Mouse (Mus musculus) MEL (cell line): ENCODE results near the gene 4930558C23Rik. TPM values are rescaled to one million over a fixed set of nuclear protein-coding genes. Genes with fewer than 3 reads are reported as not detected.
A peak's percentile ranks its signal among the peaks of the same experiment; 100 is the strongest.

ENCODE experiments used
- DNase-seq: peaks from one replicate; pipeline ENCODE4 v3.0.0; 2011; ENCODE audit warnings: low read depth, low spot score
- H3K27ac ChIP-seq: 2 replicates; pipeline ENCODE4 v1.5.1; 2012; ENCODE audit warnings: low read depth, mild to moderate bottlenecking, control low read depth, low read length, moderate library complexity; ENCODE audit not compliant: control insufficient read depth
- H3K27me3 ChIP-seq, 2 experiments: fragments of 150-350 bp in 1 of 2; sonication (generic) in 1 of 2; 2 replicates each; pipeline ENCODE4 v1.6.1; 2012; ENCODE audit warnings: low read length in 2 of 2, mild to moderate bottlenecking in 2 of 2, improper control_type of control experiment in 1 of 2, moderate library complexity in 1 of 2; ENCODE audit not compliant: insufficient read depth in 2 of 2, control insufficient read depth in 1 of 2
- H3K36me3 ChIP-seq, 2 experiments: 2 replicates each; pipeline ENCODE4 v1.6.1; 2012 to 2014; ENCODE audit warnings: low read length in 2 of 2, improper control_type of control experiment in 1 of 2, inconsistent platforms in 1 of 2, mild to moderate bottlenecking in 1 of 2; ENCODE audit not compliant: insufficient read depth in 2 of 2, control insufficient read depth in 1 of 2
- H3K4me1 ChIP-seq, 2 experiments: fragments of 150-350 bp in 1 of 2; sonication (generic) in 1 of 2; 2 replicates each; pipeline ENCODE4 v1.6.1; 2012; ENCODE audit warnings: low read length in 2 of 2, improper control_type of control experiment in 1 of 2, mild to moderate bottlenecking in 1 of 2; ENCODE audit not compliant: insufficient read depth in 2 of 2, control insufficient read depth in 1 of 2
- H3K4me3 ChIP-seq, 2 experiments: fragments of 150-350 bp in 1 of 2; sonication (generic) in 1 of 2; 2 replicates each; pipeline ENCODE4 v1.5.1; 2012; ENCODE audit warnings: low read depth in 2 of 2, low read length in 2 of 2, mild to moderate bottlenecking in 2 of 2, moderate library complexity in 2 of 2, control low read depth in 1 of 2, improper control_type of control experiment in 1 of 2; ENCODE audit not compliant: control insufficient read depth in 1 of 2, insufficient read depth in 1 of 2
- H3K79me2 ChIP-seq: 2 replicates; pipeline ENCODE4 v1.6.1; 2012; ENCODE audit warnings: mild to moderate bottlenecking, low read length, moderate library complexity; ENCODE audit not compliant: control insufficient read depth, poor library complexity, insufficient read depth
- H3K9ac ChIP-seq: 2 replicates; pipeline ENCODE4 v1.6.1; 2012; ENCODE audit warnings: low read depth, mild to moderate bottlenecking, control low read depth, low read length, moderate library complexity; ENCODE audit not compliant: control insufficient read depth, poor library complexity, severe bottlenecking
- H3K9me3 ChIP-seq: fragments of 150-350 bp; sonication (generic); replicated peaks from 2 replicates; pipeline ENCODE4 v1.6.1; 2012; ENCODE audit warnings: mild to moderate bottlenecking, low read length, improper control_type of control experiment, moderate library complexity; ENCODE audit not compliant: insufficient read depth
- BHLHE40 ChIP-seq: IDR thresholded peaks from 2 replicates; pipeline ENCODE4 v1.6.1; 2012; ENCODE audit warnings: low read depth, mild to moderate bottlenecking, inconsistent platforms, low read length, improper control_type of control experiment, borderline replicate concordance
- CHD1 ChIP-seq: IDR thresholded peaks from 2 replicates; pipeline ENCODE4 v1.6.1; 2012; ENCODE audit warnings: low read depth, mild to moderate bottlenecking, inconsistent platforms, low read length, improper control_type of control experiment
- CHD2 ChIP-seq: IDR thresholded peaks from 2 replicates; pipeline ENCODE4 v1.6.1; 2011; ENCODE audit warnings: low read length, improper control_type of control experiment
- CTCF ChIP-seq, 3 experiments: IDR thresholded peaks in 2 of 3; conservative IDR thresholded peaks in 1 of 3; 2 replicates each; pipeline ENCODE4 v1.5.1; 2011 to 2012; ENCODE audit warnings: low read length in 3 of 3, low read depth in 2 of 3, mild to moderate bottlenecking in 2 of 3, improper control_type of control experiment in 1 of 3, inconsistent platforms in 1 of 3, mixed read lengths in 1 of 3, moderate library complexity in 1 of 3; ENCODE audit not compliant: control insufficient read depth in 1 of 3, insufficient read depth in 1 of 3, poor library complexity in 1 of 3, severe bottlenecking in 1 of 3
- ELF1 ChIP-seq: IDR thresholded peaks from 2 replicates; pipeline ENCODE4 v1.6.1; 2014; ENCODE audit warnings: low read depth, mild to moderate bottlenecking, inconsistent platforms, low read length, improper control_type of control experiment, moderate library complexity
- EP300 ChIP-seq, 2 experiments: IDR thresholded peaks; 2 replicates each; pipeline ENCODE4 v1.6.1; 2011; ENCODE audit warnings: improper control_type of control experiment in 2 of 2, low read length in 2 of 2, low read depth in 1 of 2, mild to moderate bottlenecking in 1 of 2
- ETS1 ChIP-seq: IDR thresholded peaks from 2 replicates; pipeline ENCODE4 v1.6.1; 2012; ENCODE audit warnings: low read depth, mild to moderate bottlenecking, inconsistent platforms, low read length, improper control_type of control experiment, moderate library complexity
- GABPA ChIP-seq: IDR thresholded peaks from 2 replicates; pipeline ENCODE4 v1.6.1; 2012; ENCODE audit warnings: low read depth, mild to moderate bottlenecking, inconsistent platforms, low read length, improper control_type of control experiment, moderate library complexity
- GATA1 ChIP-seq: IDR thresholded peaks from 2 replicates; pipeline ENCODE4 v1.6.1; 2011; ENCODE audit warnings: low read depth, low read length, improper control_type of control experiment
- HCFC1 ChIP-seq: IDR thresholded peaks from 2 replicates; pipeline ENCODE4 v1.6.1; 2012; ENCODE audit warnings: low read depth, mild to moderate bottlenecking, inconsistent platforms, low read length, improper control_type of control experiment, moderate library complexity
- JUND ChIP-seq: IDR thresholded peaks from 2 replicates; pipeline ENCODE4 v1.6.1; 2011; ENCODE audit warnings: low read depth, mild to moderate bottlenecking, improper control_type of control experiment, low read length
- MAX ChIP-seq: IDR thresholded peaks from 2 replicates; pipeline ENCODE4 v1.6.1; 2011; ENCODE audit warnings: low read length, improper control_type of control experiment
- MAZ ChIP-seq: IDR thresholded peaks from 2 replicates; pipeline ENCODE4 v1.6.1; 2012; ENCODE audit warnings: low read depth, mild to moderate bottlenecking, inconsistent platforms, low read length, improper control_type of control experiment
- MEF2A ChIP-seq: IDR thresholded peaks from 2 replicates; pipeline ENCODE4 v1.6.1; 2014; ENCODE audit warnings: low read depth, mild to moderate bottlenecking, inconsistent platforms, low read length, improper control_type of control experiment; ENCODE audit not compliant: poor library complexity, insufficient replicate concordance, severe bottlenecking; ENCODE audit errors: extremely low read depth
- MYB ChIP-seq: IDR thresholded peaks from 2 replicates; pipeline ENCODE4 v1.6.1; 2011; ENCODE audit warnings: mild to moderate bottlenecking, low read depth, low read length, improper control_type of control experiment
- MYC ChIP-seq: IDR thresholded peaks from 2 replicates; pipeline ENCODE4 v1.6.1; 2011; ENCODE audit warnings: low read depth, mild to moderate bottlenecking, low read length, improper control_type of control experiment, moderate library complexity
- NELFE ChIP-seq: IDR thresholded peaks from 2 replicates; pipeline ENCODE4 v1.6.1; 2011; ENCODE audit warnings: low read depth, low read length, improper control_type of control experiment
- POLR2A ChIP-seq, 2 experiments: IDR thresholded peaks; 2 replicates each; pipeline ENCODE4 v1.6.1; 2011 to 2012; ENCODE audit warnings: low read length in 2 of 2, mild to moderate bottlenecking in 2 of 2, control low read depth in 1 of 2, improper control_type of control experiment in 1 of 2, low read depth in 1 of 2, moderate library complexity in 1 of 2; ENCODE audit not compliant: control insufficient read depth in 1 of 2, insufficient read depth in 1 of 2, poor library complexity in 1 of 2
- RAD21 ChIP-seq: IDR thresholded peaks from 2 replicates; pipeline ENCODE4 v1.6.1; 2011; ENCODE audit warnings: mild to moderate bottlenecking, low read depth, low read length, improper control_type of control experiment
- RCOR1 ChIP-seq: IDR thresholded peaks from 2 replicates; pipeline ENCODE4 v1.6.1; 2012; ENCODE audit warnings: low read depth, mild to moderate bottlenecking, inconsistent platforms, low read length, improper control_type of control experiment
- SMC3 ChIP-seq: IDR thresholded peaks from 2 replicates; pipeline ENCODE4 v1.6.1; 2011; ENCODE audit warnings: low read depth, low read length, improper control_type of control experiment
- TAL1 ChIP-seq: IDR thresholded peaks from 2 replicates; pipeline ENCODE4 v1.6.1; 2012; ENCODE audit warnings: mild to moderate bottlenecking, inconsistent platforms, low read length, moderate library complexity, mixed read lengths
- TBP ChIP-seq: IDR thresholded peaks from 2 replicates; pipeline ENCODE4 v1.8.0; 2011; ENCODE audit warnings: low read depth, low read length, improper control_type of control experiment
- TCF12 ChIP-seq: IDR thresholded peaks from 2 replicates; pipeline ENCODE4 v1.6.1; 2014; ENCODE audit warnings: low read depth, mild to moderate bottlenecking, inconsistent platforms, low read length, improper control_type of control experiment, moderate library complexity
- UBTF ChIP-seq: IDR thresholded peaks from 2 replicates; pipeline ENCODE4 v1.6.1; 2012; ENCODE audit warnings: low read depth, mild to moderate bottlenecking, inconsistent platforms, low read length, improper control_type of control experiment, moderate library complexity, borderline replicate concordance; ENCODE audit not compliant: insufficient read depth
- USF1 ChIP-seq: IDR thresholded peaks from 2 replicates; pipeline ENCODE4 v1.6.1; 2014; ENCODE audit warnings: low read depth, mild to moderate bottlenecking, inconsistent platforms, low read length, improper control_type of control experiment, moderate library complexity
- USF2 ChIP-seq, 2 experiments: IDR thresholded peaks; 2 replicates each; pipeline ENCODE4 v1.6.1; 2011 to 2012; ENCODE audit warnings: improper control_type of control experiment in 2 of 2, low read length in 2 of 2, borderline replicate concordance in 1 of 2, inconsistent platforms in 1 of 2, low read depth in 1 of 2, mild to moderate bottlenecking in 1 of 2; ENCODE audit not compliant: insufficient read depth in 1 of 2
- ZC3H11A ChIP-seq: IDR thresholded peaks from 2 replicates; pipeline ENCODE4 v1.6.1; 2012; ENCODE audit warnings: low read depth, mild to moderate bottlenecking, inconsistent platforms, low read length, improper control_type of control experiment
- ZKSCAN1 ChIP-seq: IDR thresholded peaks from 2 replicates; pipeline ENCODE4 v1.6.1; 2012; ENCODE audit warnings: low read depth, mild to moderate bottlenecking, inconsistent platforms, low read length, improper control_type of control experiment, moderate library complexity
- ZNF384 ChIP-seq: IDR thresholded peaks from 2 replicates; pipeline ENCODE4 v1.6.1; 2012; ENCODE audit warnings: low read depth, mild to moderate bottlenecking, inconsistent platforms, low read length, improper control_type of control experiment
- polyA plus RNA-seq, 2 experiments: library from polyadenylated mRNA; stranded (reverse) in 1 of 2; unstranded in 1 of 2; fragments of >175 nt in 1 of 2; fragments of >200 nt in 1 of 2; gene quantifications; 2 replicates each; pipeline versions ENCODE4 v1.2.1 to v1.2.4; 2012; ENCODE audit warnings: low replicate concordance in 2 of 2, low read depth in 1 of 2; ENCODE audit not compliant: insufficient read length in 2 of 2, insufficient read depth in 1 of 2, missing spikeins in 1 of 2
- total RNA-seq: library from RNA; depleted of rRNA; stranded (reverse); fragments of 300-350 nt; gene quantifications from 2 replicates; pipeline ENCODE4 v1.2.3, GENCODE M21; 2012

4930558C23Rik gene
- total and polyA plus RNA-seq, 3 experiments, result not detected

- Histone ChIP-seq H3K79me2 (no peaks in the 10 kb centered on the region), H3K36me3 (no peaks in the 10 kb centered on the region)
Observed at GRCm38 (mm10) chr3:95394385-95394784, 8.3 kb downstream of the 4930558C23Rik start.

GRCm38 (mm10) chr3:95385401-95386075 is 17.1 kb downstream of the 4930558C23Rik start:
- peak; percentile 57 for DNase-seq
- H3K4me3 ChIP-seq, result no peak overlapping the region
- no peaks in the 10 kb centered on the region for H3K79me2 ChIP-seq
- no peaks in the 10 kb centered on the region for H3K27me3 ChIP-seq
- H3K9me3 ChIP-seq, result no peaks in the 10 kb centered on the region
- 0 out of 4 replicates have a peak, but pooled peaks cover 0 to 9% of the 10 kb centered on the region in 2 experiments for H3K4me1 ChIP-seq
- no peak overlapping the region for H3K9ac ChIP-seq
- H3K36me3 ChIP-seq, result no peaks in the 10 kb centered on the region
- no peak overlapping the region for H3K27ac ChIP-seq
- TF ChIP-seq CTCF (IDR thresholded peaks at IDR 0.05 in 2 of 3, conservative IDR thresholded peaks at IDR 0.05 in 1 of 3; ENCODE audit: control insufficient read depth in 1 of 3, insufficient read depth in 1 of 3, low read depth in 2 of 3, low read length in 3 of 3, poor library complexity in 1 of 3, severe bottlenecking in 1 of 3), result no peak
- peak; percentile 73; the same call in 1 of the 2 replicates for TF ChIP-seq GATA1
- no peak for TF ChIP-seq MYC
- no peak for TF ChIP-seq TAL1
- no peak for TF ChIP-seq GABPA
- no peak; the same call in 1 of the 2 replicates for TF ChIP-seq USF1
- no peak for TF ChIP-seq MEF2A
- TF ChIP-seq EP300 (IDR thresholded peaks at IDR 0.05; ENCODE audit: low read depth in 1 of 2, low read length in 2 of 2), result peak; percentile 65 to 75
- TF ChIP-seq TCF12, result peak; percentile 79
- no peak for TF ChIP-seq SMC3
- peak; percentile 84 for TF ChIP-seq RCOR1
- TF ChIP-seq ETS1, result peak; percentile 59
- peak; percentile 64 for TF ChIP-seq BHLHE40
- no peak for TF ChIP-seq MYB
- no peak; the same call in 1 of the 2 replicates for TF ChIP-seq MAX
- TF ChIP-seq CHD2, result no peak
- no peak for TF ChIP-seq JUND
- no peak for TF ChIP-seq NELFE
- TF ChIP-seq HCFC1, result 0 out of 2 replicates have a peak, but pooled peaks have one; percentile 32
- TF ChIP-seq UBTF, result no peak
- TF ChIP-seq TBP, result no peak
- TF ChIP-seq ZKSCAN1, result no peak
- TF ChIP-seq CHD1, result no peak
- peak; percentile 91 for TF ChIP-seq ZNF384

More at GRCm38 (mm10) chr3:95394385-95394784, 8.3 kb downstream of the 4930558C23Rik start:
- H3K9ac ChIP-seq, result no peak overlapping the region
- peak; percentile 42 to 66 (median 59) for TF ChIP-seq CTCF (IDR thresholded peaks at IDR 0.05 in 2 of 3, conservative IDR thresholded peaks at IDR 0.05 in 1 of 3; ENCODE audit: control insufficient read depth in 1 of 3, insufficient read depth in 1 of 3, low read depth in 2 of 3, low read length in 3 of 3, poor library complexity in 1 of 3, severe bottlenecking in 1 of 3)
- 0 out of 2 replicates have a peak, but pooled peaks have one; percentile 10 for TF ChIP-seq GATA1
- no peak for TF ChIP-seq ZKSCAN1
- TF ChIP-seq ZC3H11A, result peak; percentile 50
- TF ChIP-seq USF2 (IDR thresholded peaks at IDR 0.05; ENCODE audit: borderline replicate concordance in 1 of 2, insufficient read depth in 1 of 2, low read depth in 1 of 2, low read length in 2 of 2), result no peak
- no peak for TF ChIP-seq ETS1
- TF ChIP-seq POLR2A (IDR thresholded peaks at IDR 0.05; ENCODE audit: control insufficient read depth in 1 of 2, insufficient read depth in 1 of 2, low read depth in 1 of 2, low read length in 2 of 2, poor library complexity in 1 of 2), result no peak
- no peak for TF ChIP-seq ELF1
- TF ChIP-seq RAD21, result peak; percentile 75
- no peak for TF ChIP-seq JUND
- no peak for TF ChIP-seq BHLHE40
- no peak for TF ChIP-seq MAZ
- no peak for TF ChIP-seq TAL1
- no peak for TF ChIP-seq MEF2A
- TF ChIP-seq HCFC1, result no peak
- TF ChIP-seq SMC3, result peak; percentile 69
- H3K4me1 ChIP-seq, result no peaks in the 10 kb centered on the region
- no peaks in the 10 kb centered on the region for H3K27me3 ChIP-seq
- no peaks in the 10 kb centered on the region for H3K9me3 ChIP-seq
- no peak overlapping the region for H3K27ac ChIP-seq
- peak; percentile 69 for DNase-seq
- H3K4me3 ChIP-seq, result no peak overlapping the region
